Mouse (Mus musculus) erythroblast, embryonic 14.5 days (primary cell): Measurements from ENCODE around the gene Hacd2.

ENCODE experiments used
- GATA1 ChIP-seq: IDR thresholded peaks from 2 replicates; pipeline ENCODE4 v1.6.1; 2012; ENCODE audit warnings: low read length, inconsistent platforms, mixed read lengths
- TAL1 ChIP-seq: IDR thresholded peaks from 3 replicates; pipeline ENCODE4 v1.6.1; 2012; ENCODE audit warnings: low read length, inconsistent platforms, mixed read lengths

DNA sequence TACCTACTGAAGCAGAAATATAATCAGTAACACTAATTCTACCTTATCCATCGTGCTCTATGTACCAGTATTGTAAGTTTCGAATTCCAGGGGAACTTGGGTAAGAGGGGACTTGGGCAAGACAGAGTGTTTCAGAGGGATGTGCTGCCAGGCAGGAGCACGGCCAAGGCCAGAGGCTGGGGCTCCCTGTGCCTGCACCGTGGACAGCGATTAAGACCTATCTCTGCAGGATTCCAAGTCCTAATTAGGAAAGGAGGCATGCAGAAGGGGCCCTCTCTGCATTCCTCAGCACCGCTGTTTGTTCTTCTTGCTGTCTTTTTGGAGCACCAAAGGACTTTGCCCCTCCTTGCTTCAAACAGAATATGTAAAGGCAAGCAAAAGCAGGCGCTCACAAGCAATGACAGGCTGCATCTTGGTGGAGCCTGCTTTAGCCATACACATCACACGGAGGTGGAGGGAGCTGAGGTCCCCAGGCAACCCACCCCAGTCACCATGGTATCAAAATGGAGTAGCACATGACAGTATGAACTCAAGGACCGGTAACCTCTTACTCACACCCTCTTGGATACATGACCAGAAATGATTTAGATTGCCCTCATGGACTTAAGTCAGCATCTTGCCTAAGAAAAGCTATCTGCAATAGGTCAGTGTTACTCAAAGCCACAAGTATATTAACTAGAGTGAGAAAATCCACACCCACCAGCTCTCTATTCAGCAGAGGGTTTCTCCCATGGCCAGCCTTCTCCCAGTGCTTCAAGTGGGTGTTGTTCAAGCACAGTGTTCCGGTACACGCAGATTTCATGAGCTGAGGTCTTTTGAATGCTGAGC is 37.8 kb upstream of the Hacd2 start:
- TF ChIP-seq GATA1 (no peak), TAL1 (no peak)
